Mouse (Mus musculus) layer of hippocampus, postnatal 36 days (tissue): ENCODE data around the gene Gm44511. TPM values are rescaled to one million over a fixed set of nuclear protein-coding genes. Genes with fewer than 3 reads are reported as not detected.
"Not testable (repeated sequence)": the region's sequence is repeated elsewhere in the genome, so short reads cannot be mapped to it uniquely, and the experiment has no call there.

ENCODE experiments used
- DNase-seq, 2 experiments: peaks; one replicate each; pipeline ENCODE4 v3.0.0; 2022
- total RNA-seq, 2 experiments: library from RNA; stranded (reverse); gene quantifications; 2 replicates each; pipeline ENCODE4 v1.2.3; 2021

Gene Gm44511
- total RNA-seq, 2 experiments from 2014 or later = not detected

DNA sequence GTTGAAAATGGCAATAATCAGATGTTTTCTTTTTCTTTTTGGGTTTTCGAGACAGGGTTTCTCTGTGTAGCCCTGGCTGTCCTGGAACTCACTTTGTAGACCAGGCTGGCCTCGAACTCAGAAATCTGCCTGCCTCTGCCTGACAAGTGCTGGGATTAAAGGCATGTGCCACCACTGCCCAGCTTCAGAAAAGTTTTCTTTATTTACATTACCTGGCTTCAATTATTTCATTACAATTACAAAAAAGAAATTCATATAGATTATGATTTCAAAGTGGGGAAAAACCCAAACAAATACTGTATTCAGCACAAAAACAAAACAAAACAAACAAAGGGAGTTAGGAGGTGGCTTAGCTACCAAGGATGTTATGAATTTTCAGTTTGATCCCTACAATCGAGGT lies 14.6 kb upstream of the Gm44511 start:
- not testable (repeated sequence) for DNase-seq

DNA sequence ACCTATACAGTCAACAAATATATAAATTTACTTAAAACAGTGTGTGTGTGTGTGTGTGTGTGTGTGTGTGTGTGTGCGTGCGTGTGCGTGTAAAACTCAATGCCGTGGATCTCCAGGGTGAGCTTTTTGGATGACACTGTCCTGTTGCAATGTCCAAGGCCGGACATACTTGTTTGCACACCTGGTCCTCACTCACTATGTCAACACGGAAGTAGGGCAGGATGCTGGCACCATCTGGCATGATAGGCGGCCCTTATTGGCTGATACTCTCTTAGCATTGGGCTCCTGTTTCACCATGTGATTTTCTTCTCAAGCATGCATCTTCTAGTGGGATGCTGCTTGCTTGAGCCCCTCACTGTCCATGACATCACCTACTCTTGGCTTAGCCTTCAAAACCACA lies 13.8 kb upstream of the Gm44511 start:
- no peak for DNase-seq

DNA sequence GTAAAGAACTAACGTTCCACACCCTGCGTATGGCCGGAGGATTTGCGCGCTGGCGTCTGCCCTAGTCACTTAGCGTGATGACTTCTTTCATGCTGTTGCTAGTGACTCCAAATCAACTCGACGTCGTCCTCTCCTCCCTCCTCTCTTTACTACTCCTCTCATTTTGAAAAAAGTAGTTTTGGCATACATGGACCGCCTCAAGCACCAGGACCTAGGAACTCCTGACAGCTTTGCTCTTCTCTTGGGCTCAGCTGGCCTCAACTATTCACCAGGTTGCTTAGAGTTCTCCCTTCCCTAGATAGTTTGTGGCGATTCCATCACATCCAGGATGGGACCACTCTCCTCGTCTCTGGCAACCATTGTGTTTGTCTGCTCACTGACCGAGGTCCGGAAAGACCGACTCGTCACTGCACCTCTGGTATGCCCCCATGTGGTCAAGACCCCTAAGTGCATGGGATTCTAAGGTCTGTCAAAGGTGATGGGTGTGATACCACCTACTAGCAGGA lies 13.2 kb upstream of the Gm44511 start:
- peak; percentile 58 to 69 for DNase-seq

DNA sequence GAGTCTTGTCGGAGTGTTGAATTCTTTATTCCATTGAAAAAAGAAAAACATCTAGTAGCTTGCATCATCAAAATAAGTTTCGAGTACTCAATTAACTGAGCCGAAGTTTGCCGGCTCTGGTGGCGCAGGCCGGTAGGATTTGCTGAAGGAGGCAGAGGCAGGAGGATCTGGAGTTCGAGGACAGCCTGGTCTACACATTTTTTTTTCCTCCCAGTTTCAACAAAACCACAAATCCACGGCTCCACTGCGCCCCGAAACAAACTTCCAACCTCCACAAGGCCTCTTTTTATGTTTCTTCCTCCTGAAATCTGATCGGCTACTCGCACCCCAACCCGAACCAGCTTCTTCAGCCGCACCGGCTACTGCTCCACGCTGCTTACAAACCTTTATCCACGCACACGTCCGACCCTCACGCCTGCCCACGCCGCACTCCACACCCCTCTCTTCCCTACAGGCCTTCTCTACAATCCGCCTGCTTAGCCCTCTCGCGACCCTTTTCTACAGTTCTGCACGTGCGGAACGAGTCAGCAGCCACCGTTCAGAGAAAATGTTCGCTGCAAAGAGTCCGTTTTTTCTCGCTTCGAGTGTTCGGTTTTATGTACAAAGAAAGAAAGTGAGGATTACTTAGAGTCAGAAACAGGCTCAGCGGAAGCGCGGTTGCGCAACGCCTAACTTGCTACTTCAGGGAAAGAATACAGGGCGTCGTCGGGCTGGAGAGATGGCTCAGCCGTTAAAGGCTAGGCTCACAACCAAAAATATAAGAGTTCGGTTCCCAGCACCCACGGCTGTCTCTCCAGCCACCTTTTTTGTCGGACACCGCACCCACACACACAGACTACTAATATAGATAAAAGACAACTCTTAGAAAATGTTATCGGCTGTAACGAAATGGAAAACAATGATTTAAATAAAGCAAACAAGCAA lies 12.5 kb upstream of the Gm44511 start:
- DNase-seq = peak; percentile 90 to 91

DNA sequence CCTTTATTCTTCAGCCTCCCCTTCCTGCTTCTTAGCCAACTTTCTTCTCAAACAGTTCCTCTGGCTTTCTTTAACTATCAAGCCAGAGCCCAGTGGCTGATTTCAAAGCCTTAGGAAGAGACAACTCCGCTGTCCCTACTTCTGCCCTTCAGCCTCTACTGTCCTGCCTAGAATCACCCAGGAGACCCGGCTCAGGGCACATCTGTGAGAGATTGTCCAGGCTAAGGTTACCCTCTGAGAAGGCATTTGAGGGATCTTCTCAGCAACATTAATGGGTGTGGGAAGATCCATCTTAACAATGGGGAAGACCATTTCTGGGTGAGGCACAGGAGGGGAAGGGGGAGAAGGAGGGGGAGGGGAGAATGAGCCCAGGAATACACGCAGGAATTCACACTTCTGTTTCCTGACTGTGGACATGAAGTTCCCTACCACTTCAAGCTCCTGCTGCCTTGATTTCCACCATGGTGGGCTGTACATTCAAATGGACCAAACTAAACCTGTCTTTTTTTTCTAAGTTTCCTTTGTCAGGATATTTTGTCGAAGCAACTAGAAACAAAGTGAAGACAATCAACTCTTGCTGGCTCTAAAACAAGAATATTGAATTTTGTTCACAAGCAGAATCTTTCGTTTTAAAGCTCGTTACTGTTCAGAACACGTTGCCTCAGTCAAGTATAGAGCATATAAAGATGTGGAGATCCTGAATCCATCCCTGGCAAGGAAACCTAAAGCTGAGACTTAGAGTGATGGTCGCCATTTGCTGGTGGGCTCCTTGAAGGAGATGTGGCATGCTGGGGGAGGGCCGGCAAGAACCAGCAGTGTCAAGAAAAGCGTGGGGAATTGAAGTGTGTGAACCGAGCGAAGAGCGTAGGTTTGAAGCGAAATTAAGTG lies 11.6 kb upstream of the Gm44511 start:
- DNase-seq = peak in 1 of 2 experiments; percentile 15

DNA sequence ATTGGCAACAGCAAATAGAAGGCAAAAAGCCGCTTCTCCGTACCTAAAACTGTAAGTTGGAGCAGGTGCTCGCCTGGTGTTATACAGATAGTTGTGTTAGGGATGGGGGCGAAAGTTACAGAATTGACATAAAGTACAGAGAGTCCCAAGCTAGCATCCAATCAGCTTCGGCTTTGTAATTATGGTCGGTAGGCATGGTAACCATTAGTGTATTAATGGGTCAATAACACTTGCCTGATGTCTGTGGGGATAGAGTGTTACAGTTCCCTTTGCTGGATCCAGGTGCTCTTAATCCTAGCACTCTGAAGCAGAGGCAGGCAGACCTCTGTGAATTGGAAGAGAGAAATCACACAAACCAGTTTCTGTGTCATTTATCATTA lies 10.8 kb upstream of the Gm44511 start:
- no peak for DNase-seq

DNA sequence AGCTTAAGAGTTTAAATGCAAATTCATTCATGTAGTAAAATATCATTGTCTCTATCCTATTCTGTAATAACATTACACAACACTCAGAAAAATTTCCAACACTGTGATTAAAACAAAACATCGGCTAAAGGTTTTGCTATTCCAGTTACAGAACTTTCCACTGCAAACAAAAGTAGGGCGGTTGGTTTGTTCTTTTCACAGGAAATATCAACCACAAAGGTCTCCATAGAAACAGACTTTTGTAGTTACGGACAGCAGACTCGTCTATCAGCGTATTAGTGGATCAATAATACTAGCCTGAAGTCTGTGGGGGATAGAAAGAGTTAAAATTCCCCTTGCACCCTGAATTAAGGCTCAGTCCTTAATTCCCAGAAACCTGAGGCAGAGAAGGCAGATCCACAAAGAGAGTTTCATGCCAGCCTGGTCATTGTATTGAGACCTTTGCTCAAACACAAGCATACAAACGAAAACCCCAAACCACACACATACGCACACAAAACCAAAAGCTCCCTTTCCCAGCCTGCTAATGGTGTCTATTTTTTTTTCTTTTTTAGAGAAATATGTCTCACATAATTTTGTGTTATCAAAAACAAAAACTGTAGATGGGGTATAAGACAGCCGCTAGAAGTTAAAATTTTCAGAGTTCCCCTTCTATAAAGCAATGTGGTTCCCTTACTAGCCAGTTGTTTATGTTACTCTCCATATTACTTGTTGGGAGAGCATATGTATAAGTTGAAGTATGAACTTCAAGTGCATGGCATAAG lies 10.3 kb upstream of the Gm44511 start:
- no peak for DNase-seq

DNA sequence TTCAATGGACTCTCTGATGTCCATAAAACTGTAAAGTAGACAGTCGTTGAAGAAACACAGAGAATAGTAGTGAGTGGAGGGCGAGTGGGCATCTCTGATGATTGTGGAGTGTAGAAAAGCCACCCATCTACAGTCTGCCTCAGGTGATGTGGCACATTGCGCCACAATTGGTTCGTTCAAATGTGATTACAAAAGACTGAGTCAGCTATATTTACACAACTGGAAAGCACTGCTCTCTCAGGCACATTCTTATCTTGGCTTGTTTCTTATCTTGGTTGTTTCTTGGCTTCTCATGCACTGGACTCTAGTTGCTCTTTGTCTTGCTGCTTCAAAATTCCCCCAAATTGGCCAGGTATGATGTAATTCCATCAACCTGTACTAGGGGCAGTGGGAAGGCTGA lies 9.5 kb upstream of the Gm44511 start:
- DNase-seq = no peak

DNA sequence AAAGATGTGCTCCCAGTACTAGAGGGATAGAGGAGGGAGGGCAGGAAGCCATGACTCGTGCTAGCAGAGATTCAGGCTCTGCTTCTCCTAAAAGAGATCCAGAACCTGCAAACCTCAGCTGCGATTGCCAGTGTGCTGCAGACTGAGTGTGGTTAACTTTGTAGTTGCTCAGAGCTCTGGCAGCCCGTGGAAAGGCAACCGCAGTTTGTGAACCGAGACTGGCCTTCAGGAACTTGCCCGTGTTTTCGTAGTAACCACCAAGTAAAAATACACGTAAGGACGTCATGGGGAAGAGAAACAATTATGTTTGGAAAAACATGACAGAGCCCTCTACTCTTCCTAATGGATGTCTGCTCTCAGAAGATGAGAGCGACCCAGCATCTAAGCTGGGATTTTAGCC lies 6.9 kb upstream of the Gm44511 start:
- DNase-seq = no peak

DNA sequence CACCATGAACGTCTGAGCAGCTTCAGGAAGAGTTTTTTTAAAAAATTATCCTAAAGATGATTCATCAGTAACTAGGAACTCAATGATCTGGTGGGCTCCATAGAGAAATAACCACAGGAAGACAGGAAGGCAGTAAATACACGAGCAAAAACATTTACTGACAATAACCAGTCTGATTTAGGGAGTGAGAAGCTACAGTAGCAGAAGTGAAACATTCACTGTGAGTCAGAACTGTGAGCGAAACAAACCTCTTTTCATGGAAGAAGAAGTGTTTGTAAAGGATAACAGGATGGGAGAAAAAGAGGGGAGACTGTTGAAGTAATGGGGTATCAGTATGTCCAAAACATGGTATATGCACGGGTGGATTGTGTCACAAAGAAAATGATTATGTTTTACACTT lies 3.7 kb upstream of the Gm44511 start:
- no peak for DNase-seq

DNA sequence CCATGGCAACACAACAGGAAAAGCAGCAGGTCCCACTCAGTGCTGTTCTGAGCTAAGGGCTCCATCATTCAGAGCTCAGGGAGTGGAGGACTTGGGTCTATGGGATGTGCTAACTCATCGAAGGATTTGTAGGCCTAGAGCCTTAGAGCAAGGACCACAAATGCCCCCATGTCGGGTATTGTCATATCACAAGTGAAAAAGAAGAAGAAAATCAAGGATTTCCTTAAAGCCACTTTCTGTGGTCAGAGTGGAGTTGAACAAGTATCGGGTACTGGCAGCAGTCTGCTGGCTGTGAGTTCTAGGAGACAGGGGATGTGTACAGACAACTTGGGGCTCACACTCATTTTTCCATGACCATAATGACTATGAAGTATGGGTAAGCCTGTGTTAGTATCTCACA lies 666 bp upstream of the Gm44511 start:
- no peak for DNase-seq

DNA sequence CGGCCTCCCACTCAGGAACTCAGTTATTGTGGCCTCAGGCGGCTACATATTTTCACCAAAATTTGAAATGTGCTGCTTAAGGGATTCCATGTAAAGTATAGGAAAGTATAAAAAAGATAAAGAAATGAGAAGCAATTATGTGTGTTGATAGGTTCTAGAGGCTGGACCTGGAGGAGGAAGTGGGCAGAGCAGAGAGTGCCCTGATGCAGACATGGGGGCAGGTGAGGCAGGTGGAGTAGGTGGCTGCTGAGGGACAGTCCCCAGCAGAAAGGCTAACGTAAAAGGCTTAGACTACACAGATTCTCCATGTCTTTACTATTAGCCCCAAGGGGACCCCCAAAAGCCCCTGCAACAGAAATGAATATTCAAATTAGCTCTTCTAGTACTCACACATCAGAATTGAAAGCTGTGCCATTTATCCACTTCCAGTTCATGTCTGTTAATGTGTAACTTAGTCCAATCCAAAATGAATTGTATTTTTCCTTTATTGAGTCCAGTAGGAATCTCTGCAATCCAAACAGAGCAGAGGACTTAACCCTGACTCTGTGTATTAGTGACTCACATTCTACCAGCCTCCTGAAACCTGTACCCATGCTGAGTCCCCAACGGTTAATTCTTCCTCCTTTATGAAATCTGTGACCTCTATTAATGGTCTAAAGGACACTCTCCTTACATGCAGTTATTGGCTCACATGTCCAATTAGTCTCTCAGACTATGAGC lies 7.9 kb downstream of the Gm44511 start:
- DNase-seq = no peak

DNA sequence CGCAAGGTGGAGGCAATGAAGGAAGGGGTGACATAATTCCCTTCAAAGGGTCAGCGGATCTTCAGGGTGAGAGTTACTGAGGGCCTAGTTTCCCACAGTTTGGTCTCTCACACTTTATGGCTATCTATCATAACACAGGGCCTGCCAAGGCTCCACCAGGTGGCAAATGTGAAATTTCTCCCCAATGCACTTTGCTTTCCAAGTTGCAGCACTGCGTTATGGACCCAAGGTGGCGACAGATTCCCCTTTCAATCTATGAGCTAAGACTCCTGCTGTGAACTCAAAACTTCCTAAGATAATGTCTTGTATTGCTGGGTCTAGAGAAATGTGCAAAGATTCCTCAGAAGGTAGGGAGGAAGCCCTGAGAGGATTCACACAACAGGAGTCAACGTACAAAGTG lies 17.6 kb downstream of the Gm44511 start:
- no peak for DNase-seq

DNA sequence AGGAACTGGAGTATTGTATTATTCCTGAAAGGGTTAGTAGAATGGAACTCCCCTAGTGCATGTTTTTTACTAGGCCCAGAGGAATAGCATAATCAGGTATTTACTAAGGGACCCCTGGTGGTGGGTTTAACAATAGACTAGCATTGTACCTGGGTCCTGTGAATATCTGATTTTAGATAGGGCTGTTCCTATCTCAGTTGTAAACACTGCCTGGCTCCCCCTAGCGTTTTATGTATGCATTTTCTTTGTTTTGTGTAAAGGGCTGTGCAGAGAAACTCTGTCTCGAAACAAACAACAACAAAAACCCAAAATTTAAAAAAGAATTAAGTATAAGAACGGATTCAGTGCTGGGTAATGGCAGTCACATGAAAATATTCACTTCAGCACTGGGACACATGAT lies 19.1 kb downstream of the Gm44511 start:
- no peak for DNase-seq

DNA sequence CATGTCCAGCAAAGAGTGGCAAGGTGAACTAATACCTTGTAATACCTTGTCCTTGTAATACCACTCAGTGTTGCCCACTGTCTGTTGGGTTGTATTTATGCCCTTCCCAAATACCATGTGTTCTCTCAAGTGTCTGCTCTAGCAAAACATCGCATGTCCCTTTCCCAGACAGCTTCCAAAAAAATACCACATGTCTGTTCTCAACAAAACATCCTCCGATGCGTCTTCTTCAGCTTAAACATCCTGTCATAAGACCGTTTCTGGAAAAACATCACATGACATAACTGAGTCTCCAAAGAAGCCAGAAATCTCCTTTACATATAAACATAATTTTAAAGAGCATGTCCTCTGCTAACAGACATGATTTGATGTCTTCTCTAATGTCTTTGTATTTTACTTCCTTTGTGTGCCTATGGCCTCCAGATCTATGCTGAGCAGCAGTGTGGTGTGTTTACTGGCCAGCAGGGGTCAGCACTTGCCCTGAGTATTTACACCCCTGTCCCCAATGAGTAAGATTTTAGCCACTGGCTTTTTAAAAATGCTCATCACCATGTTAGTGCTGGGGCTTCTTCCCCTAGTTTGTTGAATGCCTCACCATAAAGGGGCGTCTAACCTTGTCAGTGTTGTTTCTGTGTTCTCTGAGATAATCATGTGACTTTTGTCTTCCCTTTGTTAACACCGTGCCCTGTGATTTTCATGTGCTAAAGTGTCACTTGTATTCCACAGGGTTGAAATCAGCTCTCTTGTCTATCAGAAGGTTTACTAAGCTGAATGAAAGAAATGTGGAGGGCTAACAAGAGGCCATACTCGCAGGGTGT lies 21.1 kb downstream of the Gm44511 start:
- peak in 1 of 2 experiments; percentile 11 for DNase-seq

DNA sequence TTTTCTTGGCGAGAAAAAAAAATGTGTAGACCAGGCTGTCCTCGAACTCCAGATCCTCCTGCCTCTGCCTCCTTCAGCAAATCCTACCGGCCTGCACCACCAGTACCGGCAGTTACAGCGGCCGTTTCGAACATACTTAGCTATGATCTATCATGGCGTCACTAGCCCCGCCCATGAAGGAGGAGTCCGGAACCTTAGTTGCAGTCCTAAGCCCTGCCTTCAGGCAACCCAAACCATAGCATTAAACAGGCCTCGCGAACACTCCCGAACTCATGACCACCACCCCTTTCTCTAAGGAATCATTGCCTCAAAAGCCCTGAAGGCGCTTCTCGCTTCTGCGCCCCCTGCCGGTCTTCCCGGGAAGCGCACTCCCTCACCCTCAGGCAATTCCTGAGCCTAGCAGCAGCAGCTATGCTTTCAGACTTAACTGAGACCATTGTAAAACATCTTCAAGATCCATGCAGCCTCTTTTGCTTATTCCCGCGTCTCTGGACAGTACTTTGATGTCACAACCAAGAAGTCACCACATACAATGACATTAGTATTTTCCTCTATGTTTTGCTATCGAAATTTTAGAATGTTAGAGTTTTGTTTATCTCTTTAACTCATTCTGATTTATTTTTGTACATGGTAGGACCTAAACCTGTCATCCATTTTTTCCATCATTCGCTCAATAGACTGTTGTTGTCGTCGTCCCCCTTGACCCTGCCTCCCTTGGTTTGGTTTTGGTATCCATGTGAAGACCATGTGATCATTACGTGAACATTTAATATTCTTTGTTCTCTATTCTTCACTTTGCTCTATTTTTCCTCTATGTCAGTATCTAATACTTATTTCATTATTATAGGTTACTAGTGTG lies 22.9 kb downstream of the Gm44511 start:
- DNase-seq = peak; percentile 95 to 96

DNA sequence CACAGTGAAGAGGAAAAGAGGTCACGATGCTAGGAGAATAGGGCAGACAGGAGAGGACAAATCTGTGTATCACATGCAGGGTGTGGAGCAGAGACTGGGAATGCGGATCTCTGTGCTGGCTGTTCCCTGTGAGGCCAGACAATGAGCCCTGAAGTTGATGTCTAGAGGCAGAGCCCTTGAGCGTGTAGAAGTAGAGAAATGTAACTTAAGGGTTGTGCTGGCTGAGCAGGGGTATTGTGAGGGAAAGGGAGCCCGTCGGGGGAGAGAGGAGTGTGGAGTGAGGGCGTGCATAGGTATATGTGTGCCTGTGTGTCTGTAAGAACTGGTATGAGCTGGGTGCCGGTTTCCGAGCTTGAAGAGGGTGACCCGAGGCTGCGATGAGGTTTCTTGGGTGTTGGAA lies 23.6 kb downstream of the Gm44511 start:
- DNase-seq = peak in 1 of 2 experiments; percentile 35

DNA sequence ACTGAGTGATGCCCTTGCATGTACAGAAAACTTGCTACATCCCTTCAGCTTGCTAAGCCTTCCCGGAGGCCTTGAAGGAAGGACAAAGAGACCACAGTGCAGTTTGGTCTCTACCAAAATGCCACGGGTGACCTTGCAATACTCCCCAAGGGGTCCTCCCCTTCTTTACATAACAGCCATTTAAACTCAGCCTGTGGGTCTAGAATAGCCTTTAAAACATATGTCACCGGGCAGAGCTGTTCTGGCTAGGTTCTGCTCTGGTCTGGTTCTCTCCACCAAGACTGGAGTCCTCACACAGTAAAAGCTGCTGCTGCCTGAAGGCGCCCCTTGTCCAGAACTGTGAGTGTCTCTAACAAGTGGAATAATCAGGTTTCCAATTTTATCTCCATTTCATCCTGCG lies 25.4 kb downstream of the Gm44511 start:
- DNase-seq = not testable (repeated sequence)

DNA sequence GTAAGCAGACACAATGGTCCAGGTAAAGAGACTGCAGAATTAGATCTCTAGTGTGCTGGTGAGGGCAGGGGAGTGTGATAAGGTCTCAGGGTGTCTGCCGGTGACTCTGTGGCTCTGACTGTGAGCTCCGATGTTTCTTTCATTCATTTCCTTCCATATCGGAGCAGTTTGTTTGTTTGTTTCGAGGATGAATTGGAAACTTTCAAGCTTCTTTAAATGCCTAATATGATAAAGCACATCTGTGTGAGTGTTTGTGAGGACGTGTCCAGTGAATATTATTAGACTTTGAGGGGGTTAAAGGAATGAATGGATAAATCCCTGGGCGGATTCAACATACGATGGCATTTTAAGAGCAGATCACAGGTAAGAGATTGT lies 26.2 kb downstream of the Gm44511 start:
- no peak for DNase-seq
